Comparison of ENCODE assay signal across 24 mouse cellular contexts in genomic region chr16:87044773-87045561, GRCm38 (mm10).
"Had no signal": no experiment of that assay in that cellular context is flagged by ENCODE, and none has a peak within 500 bp of the region (broad histone marks: within the 10 kb centered on the region; RNA-seq: fewer than 3 reads in every experiment).

No protein-coding gene starts in this region.

- H3K4me3 ChIP-seq: intestine, embryonic 15.5 days; kidney, embryonic 15.5 days; limb, embryonic 10.5 days; limb, embryonic 13.5 days; liver, embryonic 12.5 days; liver, embryonic 15.5 days; lung, embryonic 15.5 days; megakaryocyte, embryonic 14.5 days; midbrain, embryonic 15.5 days; myocyte; neural tube, embryonic 13.5 days; stomach, embryonic 15.5 days had no signal

- H3K27ac ChIP-seq: intestine, embryonic 15.5 days; kidney, embryonic 15.5 days; limb, embryonic 10.5 days; limb, embryonic 13.5 days; liver, embryonic 12.5 days; liver, embryonic 15.5 days; lung, embryonic 15.5 days; midbrain, embryonic 15.5 days; neural tube, embryonic 13.5 days; stomach, embryonic 15.5 days had no signal

- H3K9me3 ChIP-seq: intestine, embryonic 15.5 days; kidney, embryonic 15.5 days; limb, embryonic 10.5 days; limb, embryonic 13.5 days; liver, embryonic 12.5 days; liver, embryonic 15.5 days; lung, embryonic 15.5 days; midbrain, embryonic 15.5 days; neural tube, embryonic 13.5 days; stomach, embryonic 15.5 days had no signal

- H3K27me3 ChIP-seq: intestine, embryonic 15.5 days; kidney, embryonic 15.5 days; limb, embryonic 13.5 days; liver, embryonic 12.5 days; liver, embryonic 15.5 days; lung, embryonic 15.5 days; megakaryocyte, embryonic 14.5 days; midbrain, embryonic 15.5 days; neural tube, embryonic 13.5 days; stomach, embryonic 15.5 days had no signal

- ATAC-seq: intestine, embryonic 15.5 days; liver, embryonic 12.5 days; midbrain, embryonic 15.5 days had no signal

- H3K36me3 ChIP-seq: intestine, embryonic 15.5 days; kidney, embryonic 15.5 days; limb, embryonic 10.5 days; limb, embryonic 13.5 days; liver, embryonic 12.5 days; liver, embryonic 15.5 days; lung, embryonic 15.5 days; midbrain, embryonic 15.5 days; neural tube, embryonic 13.5 days; stomach, embryonic 15.5 days had no signal

- H3K9ac ChIP-seq: intestine, embryonic 15.5 days; kidney, embryonic 15.5 days; limb, embryonic 13.5 days; liver, embryonic 12.5 days; liver, embryonic 15.5 days; lung, embryonic 15.5 days; midbrain, embryonic 15.5 days; neural tube, embryonic 13.5 days; stomach, embryonic 15.5 days had no signal

- DNase-seq: kidney, adult 11 months; kidney, adult 8-10 months; kidney, postnatal 10 days; kidney, postnatal 36 days; layer of hippocampus, postnatal 36 days; liver; lung, adult 18-20 months; lung, postnatal 10 days; lung, postnatal 36 days; right cerebral cortex, postnatal 25 days; spleen, adult 18-20 months; thymus, postnatal 25 days had no signal

- H3K4me1 ChIP-seq: intestine, embryonic 15.5 days; limb, embryonic 10.5 days; limb, embryonic 13.5 days; liver, embryonic 12.5 days; liver, embryonic 15.5 days; lung, embryonic 15.5 days; megakaryocyte, embryonic 14.5 days; midbrain, embryonic 15.5 days; neural tube, embryonic 13.5 days; stomach, embryonic 15.5 days had no signal

- H3K4me2 ChIP-seq: intestine, embryonic 15.5 days; kidney, embryonic 15.5 days; limb, embryonic 13.5 days; liver, embryonic 12.5 days; liver, embryonic 15.5 days; lung, embryonic 15.5 days; midbrain, embryonic 15.5 days; neural tube, embryonic 13.5 days; stomach, embryonic 15.5 days had no signal
